Mouse (Mus musculus): ENCODE measurements at regions not wholly inside any gene's neighbourhood (a gene's known extent, or its start where the extent isn't known, plus 50 kb on each side); places are given as distances from the start of the nearest gene placed in this dataset.
A peak's percentile ranks its signal among the peaks of the same experiment; 100 is the strongest.

DNA sequence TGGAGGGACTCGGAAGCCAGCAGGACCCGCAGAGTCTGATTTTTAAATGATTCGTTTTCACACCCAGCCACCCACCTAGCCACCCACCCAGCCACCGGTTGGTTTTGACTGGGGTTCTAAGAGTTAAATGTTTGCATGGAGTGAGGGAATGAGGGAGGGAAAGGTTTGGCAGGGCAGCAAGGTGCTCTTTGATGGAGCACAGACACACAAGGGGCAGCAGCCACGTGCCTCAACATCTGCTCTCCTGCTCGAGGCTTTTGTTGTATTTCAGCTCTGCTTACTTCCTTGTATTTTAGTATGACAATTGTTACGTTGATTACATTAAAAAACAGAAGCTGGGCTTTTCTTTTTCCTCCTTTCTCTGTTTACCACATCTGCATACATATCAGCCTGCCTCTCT lies 367.6 kb downstream of the Ajap1 start:
- Histone ChIP-seq H3K27ac (ENCODE audit: insufficient read depth, low read length) (no peak overlapping the region), H3K4me1 (ENCODE audit: control insufficient read depth, insufficient read depth, low read length) (no peaks in the 10 kb centered on the region)
- TF ChIP-seq POLR2A (IDR thresholded peaks at IDR 0.05; ENCODE audit: insufficient read depth, low read length) (no peak), EP300 (IDR thresholded peaks at IDR 0.05; ENCODE audit: insufficient read depth, low read depth, low read length) (peak; percentile 86)

DNA sequence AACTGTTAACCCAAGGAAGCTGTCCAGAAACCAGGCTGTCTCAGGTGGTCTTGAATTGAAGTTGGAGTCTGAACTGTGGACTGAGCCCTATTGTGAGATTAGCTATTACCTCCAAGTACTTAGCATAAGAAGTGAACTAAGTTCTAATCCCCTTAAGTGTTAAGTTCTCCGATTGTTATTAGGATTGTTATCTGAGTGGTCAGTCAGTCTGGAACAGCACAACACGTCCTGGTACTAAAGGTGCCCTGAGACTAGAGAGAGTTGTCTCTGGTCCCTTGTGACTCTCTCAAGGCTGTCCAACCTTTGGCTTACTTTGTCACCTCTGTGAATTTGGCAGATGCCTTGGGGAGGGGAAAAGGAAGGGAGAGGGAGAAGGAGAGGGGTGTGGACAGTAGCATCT lies 369.0 kb downstream of the Ajap1 start:
- no peak for TF ChIP-seq POLR2A (IDR thresholded peaks at IDR 0.05; ENCODE audit: insufficient read depth, low read length)
- no peak overlapping the region for H3K27ac ChIP-seq (ENCODE audit: insufficient read depth, low read length)
- no peak overlapping the region for H3K9ac ChIP-seq (ENCODE audit: low read depth, poor library complexity, severe bottlenecking)
- H3K9me3 ChIP-seq (replicated peaks; ENCODE audit: control insufficient read depth, insufficient read depth, low read length, poor library complexity, severe bottlenecking), result peaks cover 11% of the 10 kb centered on the region
- H3K4me1 ChIP-seq (ENCODE audit: control insufficient read depth, insufficient read depth, low read length), result no peaks in the 10 kb centered on the region
- H3K4me3 ChIP-seq (ENCODE audit: low read depth, low read length), result no peak overlapping the region
- no peaks in the 10 kb centered on the region for H3K36me3 ChIP-seq (ENCODE audit: control insufficient read depth, insufficient read depth, low read length, poor library complexity, severe bottlenecking)
- H3K27me3 ChIP-seq (ENCODE audit: control insufficient read depth, insufficient read depth, low read length, poor library complexity, severe bottlenecking), result no peaks in the 10 kb centered on the region

More for the DNA sequence above, 367.6 kb downstream of the Ajap1 start:
- Histone ChIP-seq H3K9me3 (replicated peaks; ENCODE audit: control insufficient read depth, insufficient read depth, low read length, poor library complexity, severe bottlenecking) (peaks cover 11% of the 10 kb centered on the region), H3K27me3 (ENCODE audit: control insufficient read depth, insufficient read depth, low read length, poor library complexity, severe bottlenecking) (no peaks in the 10 kb centered on the region), H3K36me3 (ENCODE audit: control insufficient read depth, insufficient read depth, low read length, poor library complexity, severe bottlenecking) (no peaks in the 10 kb centered on the region), H3K9ac (ENCODE audit: low read depth, poor library complexity, severe bottlenecking) (no peak overlapping the region), H3K4me3 (ENCODE audit: low read depth, low read length) (no peak overlapping the region)

GRCm38 (mm10) chr4:153110291-153110746 lies 372.3 kb downstream of the Ajap1 start:
- Histone ChIP-seq H3K36me3 (ENCODE audit: control insufficient read depth, insufficient read depth, low read length, poor library complexity, severe bottlenecking) (no peaks in the 10 kb centered on the region), H3K9ac (ENCODE audit: low read depth, poor library complexity, severe bottlenecking) (no peak overlapping the region), H3K27ac (ENCODE audit: insufficient read depth, low read length) (no peak overlapping the region), H3K4me3 (ENCODE audit: low read depth, low read length) (no peak overlapping the region), H3K9me3 (replicated peaks; ENCODE audit: control insufficient read depth, insufficient read depth, low read length, poor library complexity, severe bottlenecking) (peaks cover 11% of the 10 kb centered on the region), H3K27me3 (ENCODE audit: control insufficient read depth, insufficient read depth, low read length, poor library complexity, severe bottlenecking) (no peaks in the 10 kb centered on the region), H3K4me1 (ENCODE audit: control insufficient read depth, insufficient read depth, low read length) (no peaks in the 10 kb centered on the region)
- TF ChIP-seq CTCF (IDR thresholded peaks at IDR 0.05; ENCODE audit: low read depth, low read length) (peak; percentile 24), EP300 (IDR thresholded peaks at IDR 0.05; ENCODE audit: insufficient read depth, low read depth, low read length) (no peak), POLR2A (IDR thresholded peaks at IDR 0.05; ENCODE audit: insufficient read depth, low read length) (no peak)

DNA sequence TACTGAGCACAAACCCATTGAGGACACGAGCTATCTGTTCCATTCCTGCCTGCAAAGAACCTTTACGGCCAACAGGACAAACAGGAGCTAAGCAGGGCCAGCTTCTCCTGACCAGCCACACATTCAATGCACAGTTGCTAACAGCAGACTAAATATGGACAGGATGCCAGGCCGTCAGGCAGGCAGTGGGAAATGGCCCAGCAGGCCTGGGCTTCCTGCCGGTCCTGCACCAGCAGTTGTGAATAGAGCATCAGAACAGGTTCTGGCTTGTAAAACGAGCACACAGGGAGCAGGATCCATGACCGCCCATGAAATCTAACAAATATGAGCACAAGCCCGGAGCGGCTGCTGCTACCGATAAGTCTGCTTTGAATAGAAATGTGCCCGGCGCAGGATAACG lies 384.0 kb downstream of the Ajap1 start:
- Histone ChIP-seq H3K9me3 (replicated peaks; ENCODE audit: control insufficient read depth, insufficient read depth, low read length, poor library complexity, severe bottlenecking) (no peaks in the 10 kb centered on the region), H3K27ac (ENCODE audit: insufficient read depth, low read length) (no peak overlapping the region), H3K27me3 (ENCODE audit: control insufficient read depth, insufficient read depth, low read length, poor library complexity, severe bottlenecking) (no peaks in the 10 kb centered on the region), H3K36me3 (ENCODE audit: control insufficient read depth, insufficient read depth, low read length, poor library complexity, severe bottlenecking) (no peaks in the 10 kb centered on the region), H3K9ac (ENCODE audit: low read depth, poor library complexity, severe bottlenecking) (no peak overlapping the region), H3K4me1 (ENCODE audit: control insufficient read depth, insufficient read depth, low read length) (no peaks in the 10 kb centered on the region), H3K4me3 (ENCODE audit: low read depth, low read length) (peak overlapping the region; percentile 46)
- TF ChIP-seq POLR2A (IDR thresholded peaks at IDR 0.05; ENCODE audit: insufficient read depth, low read length), result no peak
- TF ChIP-seq CTCF (IDR thresholded peaks at IDR 0.05; ENCODE audit: low read depth, low read length), result no peak
- TF ChIP-seq EP300 (IDR thresholded peaks at IDR 0.05; ENCODE audit: insufficient read depth, low read depth, low read length), result no peak

DNA sequence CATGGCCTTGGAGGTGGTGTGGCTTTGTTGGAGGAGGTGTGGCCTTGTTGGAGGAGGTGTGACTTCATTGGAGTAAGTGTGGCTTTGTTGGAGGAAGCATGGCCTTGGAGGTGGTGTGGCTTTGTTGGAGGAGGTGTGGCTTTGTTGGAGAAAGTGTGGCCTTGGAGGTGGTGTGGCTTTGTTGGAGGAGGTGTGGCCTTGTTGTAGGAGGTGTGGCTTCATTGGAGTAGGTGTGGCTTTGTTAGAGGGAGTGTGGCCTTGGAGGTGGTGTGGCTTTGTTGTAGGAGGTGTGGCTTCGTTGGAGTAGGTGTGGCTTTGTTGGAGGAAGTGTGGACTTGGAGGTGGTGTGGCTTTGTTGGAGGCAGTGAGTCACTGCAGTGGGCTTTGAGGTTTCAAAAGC lies 385.0 kb downstream of the Ajap1 start:
- TF ChIP-seq CTCF (IDR thresholded peaks at IDR 0.05; ENCODE audit: low read depth, low read length) (no peak), POLR2A (IDR thresholded peaks at IDR 0.05; ENCODE audit: insufficient read depth, low read length) (no peak), EP300 (IDR thresholded peaks at IDR 0.05; ENCODE audit: insufficient read depth, low read depth, low read length) (no peak)

GRCm38 (mm10) chr4:153093129-153093528 lies 389.5 kb downstream of the Ajap1 start:
- H3K9me3 ChIP-seq (replicated peaks; ENCODE audit: control insufficient read depth, insufficient read depth, low read length, poor library complexity, severe bottlenecking), result no peaks in the 10 kb centered on the region
- H3K9ac ChIP-seq (ENCODE audit: low read depth, poor library complexity, severe bottlenecking), result no peak overlapping the region
- H3K36me3 ChIP-seq (ENCODE audit: control insufficient read depth, insufficient read depth, low read length, poor library complexity, severe bottlenecking), result no peaks in the 10 kb centered on the region
- TF ChIP-seq POLR2A (IDR thresholded peaks at IDR 0.05; ENCODE audit: insufficient read depth, low read length) (no peak), CTCF (IDR thresholded peaks at IDR 0.05; ENCODE audit: low read depth, low read length) (no peak), EP300 (IDR thresholded peaks at IDR 0.05; ENCODE audit: insufficient read depth, low read depth, low read length) (no peak)
- H3K27ac ChIP-seq (ENCODE audit: insufficient read depth, low read length), result no peak overlapping the region
- H3K27me3 ChIP-seq (ENCODE audit: control insufficient read depth, insufficient read depth, low read length, poor library complexity, severe bottlenecking), result no peaks in the 10 kb centered on the region
- H3K4me1 ChIP-seq (ENCODE audit: control insufficient read depth, insufficient read depth, low read length), result peaks cover 2% of the 10 kb centered on the region
- no peak overlapping the region for H3K4me3 ChIP-seq (ENCODE audit: low read depth, low read length)

More for the DNA sequence above, 385.0 kb downstream of the Ajap1 start:
- Histone ChIP-seq H3K9ac (ENCODE audit: low read depth, poor library complexity, severe bottlenecking) (no peak overlapping the region), H3K36me3 (ENCODE audit: control insufficient read depth, insufficient read depth, low read length, poor library complexity, severe bottlenecking) (no peaks in the 10 kb centered on the region), H3K4me1 (ENCODE audit: control insufficient read depth, insufficient read depth, low read length) (no peaks in the 10 kb centered on the region), H3K4me3 (ENCODE audit: low read depth, low read length) (no peak overlapping the region), H3K9me3 (replicated peaks; ENCODE audit: control insufficient read depth, insufficient read depth, low read length, poor library complexity, severe bottlenecking) (no peaks in the 10 kb centered on the region), H3K27ac (ENCODE audit: insufficient read depth, low read length) (no peak overlapping the region), H3K27me3 (ENCODE audit: control insufficient read depth, insufficient read depth, low read length, poor library complexity, severe bottlenecking) (no peaks in the 10 kb centered on the region)

Measured in ES-Bruce4 (cell line).